Mouse (Mus musculus): ENCODE data around the gene Farp2. TPM values are rescaled to one million over a fixed set of nuclear protein-coding genes. Genes with fewer than 3 reads are reported as not detected.

The Farp2 gene
- total and polyA plus RNA-seq, 3 experiments: 0.89 to 2.1 (median 1.8) TPM

DNA sequence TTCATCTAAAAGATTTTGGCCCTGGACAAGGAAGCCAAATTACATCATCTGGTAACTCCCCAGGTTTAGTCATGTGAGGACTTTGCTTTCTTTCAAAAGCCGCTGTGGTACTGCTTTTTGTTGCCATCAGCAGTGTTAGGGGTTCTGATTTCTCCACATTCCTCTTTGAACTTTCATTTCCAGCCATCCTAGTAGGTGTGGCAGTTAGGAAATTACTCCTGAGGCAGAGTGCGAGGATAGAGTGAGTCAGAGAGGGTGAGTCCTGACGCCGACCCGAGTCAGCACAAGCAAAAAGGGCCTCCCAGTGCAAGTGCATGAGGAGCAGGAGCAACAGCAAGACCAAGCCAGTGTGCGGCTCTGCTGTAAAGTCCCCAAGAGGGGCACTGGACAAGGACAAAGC, 17.9 kb downstream of the Farp2 start:
- dilution Hi-C loops (cut with MboI; ENCODE audit: extremely low pct_ligation_motif_present, extremely low pct_unique_long_range_greater_than_20kb, low sequenced_read_pairs): no loop called here
- no peak for DNase-seq (ENCODE audit: extremely low read depth)
- peaks cover 6 to 12% of the 10 kb centered on the region in 2 experiments for H3K36me3 ChIP-seq (replicated peaks in 1 of 2; ENCODE audit: control insufficient read depth in 1 of 2, insufficient read depth in 1 of 2, low read length in 1 of 2)
- in situ Hi-C loops (cut with MboI; ENCODE audit: low pct_ligation_motif_present, low pct_unique_long_range_greater_than_20kb, low sequenced_read_pairs): no loop called here
- no peaks in the 10 kb centered on the region for H3K79me2 ChIP-seq (replicated peaks; ENCODE audit: control insufficient read depth, extremely low read depth, insufficient read depth, poor library complexity, severe bottlenecking)
- TF ChIP-seq BHLHE40 (IDR thresholded peaks at IDR 0.05; ENCODE audit: low read depth, low read length): no peak
- TF ChIP-seq JUND (conservative IDR thresholded peaks at IDR 0.05; ENCODE audit: low read depth, low read length): no peak
- TF ChIP-seq TBP (conservative IDR thresholded peaks at IDR 0.05; ENCODE audit: low read depth, low read length): no peak
- no peak for TF ChIP-seq ZKSCAN1 (IDR thresholded peaks at IDR 0.05; ENCODE audit: borderline replicate concordance, low read depth, low read length)
- peaks cover 6 to 18% of the 10 kb centered on the region in 2 experiments for H3K4me1 ChIP-seq (ENCODE audit: control insufficient read depth in 1 of 2, insufficient read depth in 2 of 2)
- no peak overlapping the region for H3K27ac ChIP-seq (ENCODE audit: insufficient read depth, low read depth)
- H3K27me3 ChIP-seq (replicated peaks): no peaks in the 10 kb centered on the region
- H3K9me3 ChIP-seq (replicated peaks; ENCODE audit: low read length): no peaks in the 10 kb centered on the region
- H3K9ac ChIP-seq (ENCODE audit: insufficient read depth, low read depth): no peak overlapping the region
- no peak overlapping the region for H3K4me3 ChIP-seq (replicated peaks in 1 of 3; ENCODE audit: low read depth in 2 of 3, low read length in 2 of 3, poor library complexity in 1 of 3)
- no peak overlapping the region for H3K4me2 ChIP-seq (ENCODE audit: insufficient read depth, low read depth, poor library complexity, severe bottlenecking)

- TF ChIP-seq MEF2A (IDR thresholded peaks at IDR 0.05; ENCODE audit: borderline replicate concordance, low read depth, low read length) (no peak), SIN3A (IDR thresholded peaks at IDR 0.05; ENCODE audit: low read length) (no peak), BHLHE40 (IDR thresholded peaks at IDR 0.05; ENCODE audit: low read depth, low read length) (no peak), HCFC1 (IDR thresholded peaks at IDR 0.05; ENCODE audit: low read depth, low read length) (no peak), ZC3H11A (IDR thresholded peaks at IDR 0.05; ENCODE audit: low read depth, low read length) (no peak), CHD1 (IDR thresholded peaks at IDR 0.05; ENCODE audit: low read depth, low read length) (no peak), NRF1 (IDR thresholded peaks at IDR 0.05; ENCODE audit: low read depth, low read length) (no peak), RCOR1 (conservative IDR thresholded peaks at IDR 0.05; ENCODE audit: low read depth, low read length) (no peak)
Measured at GRCm38 (mm10) chr1:93537227-93537626, 25.3 kb downstream of the Farp2 start.

GRCm38 (mm10) chr1:93543196-93543595, 31.3 kb downstream of the Farp2 start:
- H3K9ac ChIP-seq (ENCODE audit: insufficient read depth, low read depth): no peak overlapping the region
- no peaks in the 10 kb centered on the region for H3K9me3 ChIP-seq (replicated peaks; ENCODE audit: low read length)
- in situ Hi-C loops (cut with MboI; ENCODE audit: low pct_ligation_motif_present, low pct_unique_long_range_greater_than_20kb, low sequenced_read_pairs): no loop called here
- no peak overlapping the region for H3K4me2 ChIP-seq (ENCODE audit: insufficient read depth, low read depth, poor library complexity, severe bottlenecking)
- no peaks in the 10 kb centered on the region for H3K27me3 ChIP-seq (replicated peaks)
- H3K27ac ChIP-seq (ENCODE audit: insufficient read depth, low read depth): no peak overlapping the region
- no peak for DNase-seq (ENCODE audit: extremely low read depth)
- H3K4me3 ChIP-seq (replicated peaks in 1 of 3; ENCODE audit: low read depth in 2 of 3, low read length in 2 of 3, poor library complexity in 1 of 3): no peak overlapping the region
- no peaks in the 10 kb centered on the region for H3K36me3 ChIP-seq (replicated peaks in 1 of 2; ENCODE audit: control insufficient read depth in 1 of 2, insufficient read depth in 1 of 2, low read length in 1 of 2)
- H3K4me1 ChIP-seq (ENCODE audit: control insufficient read depth in 1 of 2, insufficient read depth in 2 of 2): no peaks in the 10 kb centered on the region
- H3K79me2 ChIP-seq (replicated peaks; ENCODE audit: control insufficient read depth, extremely low read depth, insufficient read depth, poor library complexity, severe bottlenecking): no peaks in the 10 kb centered on the region
- TF ChIP-seq MYC (IDR thresholded peaks at IDR 0.05; ENCODE audit: low read depth, low read length): no peak
- 0 out of 4 replicates have a peak, but pooled peaks of 1 of the 2 experiments have one; percentile 1 for TF ChIP-seq CTCF (conservative IDR thresholded peaks at IDR 0.05 in 1 of 2, IDR thresholded peaks at IDR 0.05 in 1 of 2; ENCODE audit: low read depth in 2 of 2, low read length in 2 of 2)
- dilution Hi-C loops (cut with MboI; ENCODE audit: extremely low pct_ligation_motif_present, extremely low pct_unique_long_range_greater_than_20kb, low sequenced_read_pairs): no loop called here

More at GRCm38 (mm10) chr1:93537227-93537626, 25.3 kb downstream of the Farp2 start:
- in situ Hi-C loops (cut with MboI; ENCODE audit: low pct_ligation_motif_present, low pct_unique_long_range_greater_than_20kb, low sequenced_read_pairs) (no loop called here), dilution Hi-C loops (cut with MboI; ENCODE audit: extremely low pct_ligation_motif_present, extremely low pct_unique_long_range_greater_than_20kb, low sequenced_read_pairs) (no loop called here)
- H3K4me3 ChIP-seq (replicated peaks in 1 of 3; ENCODE audit: low read depth in 2 of 3, low read length in 2 of 3, poor library complexity in 1 of 3): no peak overlapping the region
- H3K27ac ChIP-seq (ENCODE audit: insufficient read depth, low read depth): no peak overlapping the region
- H3K4me2 ChIP-seq (ENCODE audit: insufficient read depth, low read depth, poor library complexity, severe bottlenecking): no peak overlapping the region
- DNase-seq (ENCODE audit: extremely low read depth): no peak
- H3K79me2 ChIP-seq (replicated peaks; ENCODE audit: control insufficient read depth, extremely low read depth, insufficient read depth, poor library complexity, severe bottlenecking): no peaks in the 10 kb centered on the region
- H3K36me3 ChIP-seq (replicated peaks in 1 of 2; ENCODE audit: control insufficient read depth in 1 of 2, insufficient read depth in 1 of 2, low read length in 1 of 2): peaks cover 0 to 6% of the 10 kb centered on the region in 2 experiments
- H3K9ac ChIP-seq (ENCODE audit: insufficient read depth, low read depth): no peak overlapping the region
- no peaks in the 10 kb centered on the region for H3K4me1 ChIP-seq (ENCODE audit: control insufficient read depth in 1 of 2, insufficient read depth in 2 of 2)
- peaks cover 4% of the 10 kb centered on the region for H3K9me3 ChIP-seq (replicated peaks; ENCODE audit: low read length)
- no peaks in the 10 kb centered on the region for H3K27me3 ChIP-seq (replicated peaks)

All from CH12.LX (cell line).